15 mouse cellular contexts compared by ENCODE assay signal in the genomic region with DNA sequence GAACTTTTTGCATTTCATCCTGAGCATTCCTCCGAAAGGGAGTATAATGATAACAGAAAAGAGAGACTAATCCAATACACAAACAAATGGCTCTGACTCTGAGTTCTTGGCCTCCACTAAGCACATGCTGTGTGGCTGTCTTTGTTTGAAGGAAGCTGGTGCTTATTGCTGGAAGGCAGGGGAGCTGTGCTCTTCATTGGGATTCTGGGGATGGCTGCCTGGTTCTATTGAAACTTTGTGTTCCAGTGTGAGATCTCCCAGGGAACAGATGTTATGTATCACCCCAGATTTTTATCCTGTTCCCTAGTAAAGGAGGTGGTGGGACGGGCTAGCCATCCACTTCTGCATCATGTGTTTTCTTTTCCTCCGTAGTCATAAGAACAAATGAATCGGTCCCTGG.
DNase-seq lines count a peak whose midpoint lies in the region; ATAC-seq and TF ChIP-seq lines count a peak whose summit lies in the region.
"Had no signal": no experiment of that assay in that cellular context is flagged by ENCODE, and none has a peak within 500 bp of the region (broad histone marks: within the 10 kb centered on the region; RNA-seq: fewer than 3 reads in every experiment).

No protein-coding gene starts in this region.

- WGBS in hindbrain, embryonic 15.5 days = 34% methylated on average over 4 of the region's 4 CpGs
- WGBS in midbrain, postnatal 0 days = 22% methylated on average over 4 of the region's 4 CpGs

- DNase-seq in cerebellum, postnatal 14 days = peak; percentile 10 to 22
- DNase-seq in cerebellum, postnatal 25 days = no peak
- peak; percentile 12 to 19 for DNase-seq in layer of hippocampus, postnatal 10 days (ENCODE audit: low spot score in 2 of 2)
- no peak for DNase-seq in layer of hippocampus, adult 8-10 months (ENCODE audit: low spot score in 2 of 2)
- DNase-seq in midbrain, postnatal 0 days (ENCODE audit: low spot score) = peak; percentile 73
- no peak for DNase-seq in adrenal gland, postnatal 10 days
- no peak for DNase-seq in right cerebral cortex, adult 18-20 months
- DNase-seq: cerebellum, adult 9-10 months; gastrocnemius, postnatal 25 days; lung, adult 18-20 months had no signal

- TF ChIP-seq CTCF in midbrain, postnatal 0 days (IDR thresholded peaks at IDR 0.05) = no peak

- no peaks in the 10 kb centered on the region for H3K27me3 ChIP-seq in hindbrain, embryonic 15.5 days
- H3K27me3 ChIP-seq in midbrain, postnatal 0 days (ENCODE audit: insufficient read depth, low read length) = no peaks in the 10 kb centered on the region
- H3K27me3 ChIP-seq: CH12.LX had no signal

- no peak overlapping the region for H3K9ac ChIP-seq in hindbrain, embryonic 15.5 days
- H3K9ac ChIP-seq in midbrain, postnatal 0 days (replicated peaks; ENCODE audit: low read length, poor library complexity, severe bottlenecking) = no peak overlapping the region

- H3K27ac ChIP-seq in hindbrain, embryonic 15.5 days (replicated peaks) = peak overlapping the region; percentile 43
- H3K27ac ChIP-seq in midbrain, postnatal 0 days (ENCODE audit: low read depth, low read length) = 0 out of 2 replicates have a peak overlapping the region, but pooled peaks have one; percentile 32
- H3K27ac ChIP-seq: macrophage had no signal

- H3K36me3 ChIP-seq in hindbrain, embryonic 15.5 days = no peaks in the 10 kb centered on the region
- no peaks in the 10 kb centered on the region for H3K36me3 ChIP-seq in midbrain, postnatal 0 days (ENCODE audit: insufficient read depth, low read length)

- H3K4me2 ChIP-seq in hindbrain, embryonic 15.5 days = no peak overlapping the region
- no peak overlapping the region for H3K4me2 ChIP-seq in midbrain, postnatal 0 days (ENCODE audit: low read depth, low read length, poor library complexity, severe bottlenecking)
- H3K4me2 ChIP-seq: heart, embryonic 11.5 days had no signal

- no peaks in the 10 kb centered on the region for H3K9me3 ChIP-seq in hindbrain, embryonic 15.5 days
- no peaks in the 10 kb centered on the region for H3K9me3 ChIP-seq in midbrain, postnatal 0 days (ENCODE audit: low read length)

- H3K4me1 ChIP-seq in hindbrain, embryonic 15.5 days (replicated peaks) = no peaks in the 10 kb centered on the region
- no peaks in the 10 kb centered on the region for H3K4me1 ChIP-seq in midbrain, postnatal 0 days (ENCODE audit: insufficient read depth, low read length)

- ATAC-seq in hindbrain, embryonic 15.5 days (ENCODE audit: low FRiP score, low read depth) = peak; percentile 66; the same call in 1 of the 2 replicates
- no peak for ATAC-seq in midbrain, postnatal 0 days (ENCODE audit: low FRiP score)

- H3K4me3 ChIP-seq in hindbrain, embryonic 15.5 days = no peak overlapping the region
- H3K4me3 ChIP-seq in midbrain, postnatal 0 days (ENCODE audit: low read depth, low read length) = no peak overlapping the region
- H3K4me3 ChIP-seq: myocyte had no signal

Comparison
In these comparisons a context has a peak if more than half of its experiments do, and no peak if none do; other contexts are left out.
1. DNase-seq: peak in cerebellum, postnatal 14 days (2 of 2), layer of hippocampus, postnatal 10 days (2 of 2) and midbrain, postnatal 0 days (single experiment); none in cerebellum, postnatal 25 days (0 of 2), layer of hippocampus, adult 8-10 months (0 of 2), adrenal gland, postnatal 10 days (single experiment) and right cerebral cortex, adult 18-20 months (single experiment).